Comparison of ENCODE assay signal across 8 mouse cellular contexts in genomic region chr4:32238921-32239748, GRCm38 (mm10). TPM values are rescaled to one million over a fixed set of nuclear protein-coding genes. Genes with fewer than 3 reads are reported as not detected.
DNase-seq lines count a peak whose midpoint lies in the region; ATAC-seq and TF ChIP-seq lines count a peak whose summit lies in the region.

No protein-coding gene starts in this region.

- no peaks in the 10 kb centered on the region for H3K36me3 ChIP-seq in ES-Bruce4 (ENCODE audit: control insufficient read depth, insufficient read depth, low read length, poor library complexity, severe bottlenecking)
- no peaks in the 10 kb centered on the region for H3K36me3 ChIP-seq in forebrain, embryonic 15.5 days

- H3K4me1 ChIP-seq in ES-Bruce4 (ENCODE audit: control insufficient read depth, insufficient read depth, low read length): no peaks in the 10 kb centered on the region
- no peaks in the 10 kb centered on the region for H3K4me1 ChIP-seq in brown adipose tissue, adult 24 weeks (ENCODE audit: control insufficient read depth, insufficient read depth, insufficient read length, low read length)
- peaks cover 49% of the 10 kb centered on the region for H3K4me1 ChIP-seq in forebrain, embryonic 15.5 days

- TF ChIP-seq POLR2A in ES-Bruce4 (IDR thresholded peaks at IDR 0.05; ENCODE audit: insufficient read depth, low read length): no peak

- no peaks in the 10 kb centered on the region for H3K9me3 ChIP-seq in ES-Bruce4 (replicated peaks; ENCODE audit: control insufficient read depth, insufficient read depth, low read length, poor library complexity, severe bottlenecking)
- H3K9me3 ChIP-seq in forebrain, embryonic 15.5 days: no peaks in the 10 kb centered on the region

- H3K9ac ChIP-seq in ES-Bruce4 (ENCODE audit: low read depth, poor library complexity, severe bottlenecking): peak overlapping the region; percentile 94
- H3K9ac ChIP-seq in forebrain, embryonic 15.5 days (replicated peaks): peak overlapping the region; percentile 98

- peak overlapping the region; percentile 77 for H3K4me3 ChIP-seq in ES-Bruce4 (ENCODE audit: low read depth, low read length)
- peak overlapping the region; percentile 76 for H3K4me3 ChIP-seq in brown adipose tissue, adult 24 weeks (ENCODE audit: insufficient read depth, low read depth, low read length)
- peak overlapping the region; percentile 99 for H3K4me3 ChIP-seq in forebrain, embryonic 15.5 days

- peak; percentile 68 for DNase-seq in heart, postnatal 25 days (ENCODE audit: low spot score)
- DNase-seq in large intestine, adult 2 months (ENCODE audit: low read depth, low spot score): peak; percentile 13
- DNase-seq in lung, postnatal 14 days: peak; percentile 80
- DNase-seq in ovary, postnatal 36 days (ENCODE audit: low spot score): peak; percentile 71
- DNase-seq in thymus, postnatal 25 days: peak; percentile 70

- WGBS in forebrain, embryonic 15.5 days: 1% methylated on average over 87 of the region's 100 CpGs
- under 1% methylated on average over 92 of the region's 100 CpGs for WGBS in large intestine, adult 2 months

- TF ChIP-seq EP300 in ES-Bruce4 (IDR thresholded peaks at IDR 0.05; ENCODE audit: insufficient read depth, low read depth, low read length): no peak

- peaks cover 8% of the 10 kb centered on the region; the same call in 1 of the 2 replicates for H3K27me3 ChIP-seq in ES-Bruce4 (ENCODE audit: control insufficient read depth, insufficient read depth, low read length, poor library complexity, severe bottlenecking)
- no peaks in the 10 kb centered on the region for H3K27me3 ChIP-seq in forebrain, embryonic 15.5 days

- peak; percentile 57 for ATAC-seq in forebrain, embryonic 15.5 days (replicated peaks)

- no peak overlapping the region for H3K27ac ChIP-seq in ES-Bruce4 (ENCODE audit: insufficient read depth, low read length)
- H3K27ac ChIP-seq in brown adipose tissue, adult 24 weeks (replicated peaks; ENCODE audit: low read depth, low read length): peak overlapping the region; percentile 65
- peak overlapping the region; percentile 98 for H3K27ac ChIP-seq in forebrain, embryonic 15.5 days (replicated peaks)

- TF ChIP-seq CTCF in ES-Bruce4 (IDR thresholded peaks at IDR 0.05; ENCODE audit: low read depth, low read length): no peak

- peak overlapping the region; percentile 84 for H3K4me2 ChIP-seq in forebrain, embryonic 15.5 days (replicated peaks)

- intact Hi-C loops in heart, postnatal 25 days (cut with DNase I): loop anchor here (2.0 kb wide), 1 partner anchor 298 kb away; no protein-coding TSS in a partner anchor

RNA-seq across cellular contexts. Expression of gene Bach2, which starts 0.5 kb away (rescaled TPM):
- polyA plus RNA-seq in ES-Bruce4 (2011; ENCODE audit: insufficient read depth, insufficient read length, low read depth, missing spikeins): 14.2 and 18.7 TPM in 2 replicates
- polyA plus RNA-seq in brown adipose tissue, adult 24 weeks (2012; ENCODE audit: insufficient read depth, insufficient read length, missing spikeins): 0.21 and 1.2 TPM in 2 replicates
- 33.8 and 34.9 TPM in 2 replicates for polyA plus RNA-seq in forebrain, embryonic 15.5 days (2015; fragmentation: Nextera tagmentation; extraction: Ambion mirVana)
- 1 to 10 TPM; 6.9 to 7.9 TPM for total RNA-seq in heart, postnatal 25 days (2021)
- polyA plus RNA-seq in large intestine, adult 2 months (2012; rRNA removed): 1.6 and 2.7 TPM in 2 replicates

Comparison
In these comparisons a context has a peak if more than half of its experiments do, and no peak if none do; other contexts are left out.
1. DNase-seq: peak in every context shown above with its lines; median percentile 80 in lung, postnatal 14 days; 71 in ovary, postnatal 36 days; 70 in thymus, postnatal 25 days; 68 in heart, postnatal 25 days; 13 in large intestine, adult 2 months.